Mouse (Mus musculus): ENCODE data around the gene Scn4b.

Scn4b gene

DNA sequence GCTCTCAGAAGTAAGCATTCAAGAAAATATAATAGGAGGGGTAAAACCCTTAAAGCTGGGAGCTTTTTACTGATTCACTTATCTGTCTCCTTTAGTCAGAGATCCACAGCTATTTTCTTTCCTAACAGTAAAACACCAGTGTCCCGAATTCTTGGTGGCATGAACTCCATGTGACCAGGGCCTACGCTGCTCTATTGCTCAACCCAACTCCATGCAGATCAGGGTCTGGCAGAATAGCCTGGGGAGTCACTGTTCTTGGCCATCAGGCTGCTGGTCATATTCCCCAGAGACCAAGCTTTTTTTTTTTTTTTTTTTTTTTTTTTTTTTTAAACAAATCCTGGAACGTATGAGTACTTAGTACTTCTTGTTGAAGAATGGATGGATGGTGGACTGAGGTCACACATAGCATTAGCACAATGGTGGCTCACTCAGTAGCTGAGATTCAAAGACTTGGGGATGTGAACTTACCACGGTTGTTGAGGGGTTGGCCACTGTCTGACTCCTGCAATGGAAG lies 51.5 kb downstream of the Scn4b start:
- no peak for DNase-seq (ENCODE audit: low read depth, low spot score)

GRCm38 (mm10) chr9:45195468-45195867 lies 57.3 kb downstream of the Scn4b start:
- DNase-seq (ENCODE audit: low read depth, low spot score): no peak

DNA sequence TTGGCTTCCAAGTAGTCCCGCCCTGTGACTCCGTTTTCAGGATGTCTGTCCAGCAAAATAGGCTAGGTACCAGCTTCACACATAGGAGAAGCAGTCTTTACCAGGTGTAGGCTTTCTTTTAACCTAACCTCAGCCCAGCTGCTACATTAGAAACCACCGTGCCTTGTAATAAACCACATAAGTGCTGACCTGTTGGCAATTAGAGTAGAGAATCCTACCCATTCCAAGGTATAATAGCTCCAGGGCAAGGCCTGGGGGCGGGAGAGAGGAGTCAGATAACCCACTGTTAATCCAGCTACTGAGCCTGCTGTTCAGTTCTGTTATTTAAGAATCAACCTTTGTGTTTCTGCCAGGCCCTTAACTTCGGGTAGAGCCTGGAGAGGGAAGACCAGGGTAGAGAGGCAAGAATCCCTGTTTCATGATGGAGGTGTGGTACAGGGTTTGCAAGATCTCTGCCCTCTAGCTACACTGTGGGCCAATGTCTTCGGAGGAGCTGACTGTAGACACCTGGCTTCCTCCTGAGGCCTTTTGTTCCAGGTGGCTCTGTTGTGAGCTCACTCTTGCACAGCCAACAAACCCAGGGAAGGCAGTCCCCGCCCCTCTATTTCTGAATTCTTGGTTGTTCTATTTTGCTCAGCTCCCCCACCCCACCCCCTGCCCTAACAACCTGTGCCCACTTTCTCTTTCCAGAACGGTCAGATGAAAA lies 58.1 kb downstream of the Scn4b start:
- DNase-seq (ENCODE audit: low read depth, low spot score): no peak

DNA sequence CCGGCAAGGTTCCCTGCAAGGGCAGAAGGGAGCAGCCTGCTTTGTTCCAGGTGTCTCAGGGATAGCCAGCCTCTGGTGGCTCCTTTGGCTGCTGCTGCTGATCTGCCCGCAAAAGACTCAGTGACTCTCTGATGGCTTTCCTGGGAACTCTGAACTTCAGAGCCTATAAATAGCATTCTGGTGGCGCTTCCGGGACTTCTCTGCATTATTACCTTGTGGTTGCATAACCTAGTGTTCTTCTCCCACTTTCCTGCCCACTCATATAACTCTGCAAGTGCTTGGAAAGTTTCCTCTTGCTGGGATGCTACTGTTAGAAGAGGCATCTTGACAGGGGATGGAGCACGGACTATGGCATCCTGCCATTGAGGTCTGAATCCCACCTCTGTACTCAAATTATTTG lies 59.4 kb downstream of the Scn4b start:
- DNase-seq (ENCODE audit: low read depth, low spot score): no peak

DNA sequence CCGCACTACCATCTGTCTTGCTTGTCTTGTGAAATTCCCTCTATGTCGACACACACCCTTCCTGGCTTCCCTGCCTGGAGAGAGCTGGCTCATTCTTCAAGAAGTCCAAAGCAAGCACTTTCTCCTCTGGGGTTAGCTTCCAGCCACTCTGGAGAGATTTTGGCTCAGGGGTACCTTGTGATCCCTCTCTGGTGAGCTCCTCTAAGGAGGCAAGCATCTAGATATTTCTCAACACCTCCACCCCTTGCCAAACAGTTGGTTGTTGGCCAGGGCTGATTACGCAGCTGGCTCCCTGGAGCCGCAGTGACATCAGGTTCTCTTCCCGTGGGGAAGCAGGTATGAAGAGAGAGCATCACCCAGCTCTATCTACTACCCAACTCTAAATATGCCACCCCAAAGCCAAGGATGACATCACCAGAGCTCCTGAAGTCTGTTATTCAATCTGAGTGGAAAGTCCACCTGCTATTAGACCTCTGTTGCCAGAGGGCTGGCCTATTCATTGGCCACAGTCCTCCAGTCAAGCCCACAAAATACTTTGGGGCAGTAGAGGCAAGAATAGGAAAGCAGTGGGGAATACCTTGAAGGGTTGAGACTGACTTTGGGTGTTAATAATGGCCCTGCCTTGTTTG lies 63.2 kb downstream of the Scn4b start:
- DNase-seq (ENCODE audit: low read depth, low spot score): no peak

DNA sequence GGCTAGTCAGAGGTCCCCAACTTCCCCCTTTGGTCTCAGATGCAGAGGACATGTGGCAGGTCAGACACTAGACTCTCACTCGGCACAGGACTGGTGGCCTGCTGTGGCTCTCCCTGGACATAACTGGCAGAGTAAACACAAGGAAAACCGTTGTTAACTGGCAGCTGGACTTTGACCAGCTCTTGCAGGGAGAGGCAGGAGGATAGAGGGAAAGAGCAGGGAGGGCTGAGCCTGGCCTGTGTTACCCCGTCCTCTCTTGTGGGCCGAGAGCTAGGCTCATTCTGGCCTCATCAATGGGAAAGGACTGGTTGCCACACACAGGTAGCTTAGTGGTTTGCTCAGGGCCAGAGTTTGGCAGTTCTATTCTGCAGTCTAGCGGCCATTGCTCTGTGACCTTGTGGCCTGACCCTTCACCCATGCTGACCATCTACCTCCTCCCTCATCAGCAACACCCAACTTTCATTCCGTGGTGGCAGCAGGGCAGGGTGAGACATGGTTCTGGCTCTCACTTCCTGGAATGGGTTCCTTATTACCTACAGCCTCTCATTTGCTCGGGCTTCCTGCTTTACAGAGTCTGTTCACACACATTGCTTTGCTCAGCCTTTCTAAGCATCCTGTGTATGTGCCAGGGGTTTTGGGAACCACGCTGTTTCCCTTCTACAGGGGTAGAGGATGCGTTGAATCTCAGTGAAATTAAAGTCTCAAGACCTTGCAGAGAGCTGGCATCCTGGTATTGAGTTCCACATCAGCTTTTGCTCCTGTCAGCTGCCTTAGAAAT lies 64.0 kb downstream of the Scn4b start:
- DNase-seq (ENCODE audit: low read depth, low spot score): no peak

Measured in retina, postnatal 7 days (tissue).